ENCODE assay signal across 8 mouse cellular contexts in the genomic region with DNA sequence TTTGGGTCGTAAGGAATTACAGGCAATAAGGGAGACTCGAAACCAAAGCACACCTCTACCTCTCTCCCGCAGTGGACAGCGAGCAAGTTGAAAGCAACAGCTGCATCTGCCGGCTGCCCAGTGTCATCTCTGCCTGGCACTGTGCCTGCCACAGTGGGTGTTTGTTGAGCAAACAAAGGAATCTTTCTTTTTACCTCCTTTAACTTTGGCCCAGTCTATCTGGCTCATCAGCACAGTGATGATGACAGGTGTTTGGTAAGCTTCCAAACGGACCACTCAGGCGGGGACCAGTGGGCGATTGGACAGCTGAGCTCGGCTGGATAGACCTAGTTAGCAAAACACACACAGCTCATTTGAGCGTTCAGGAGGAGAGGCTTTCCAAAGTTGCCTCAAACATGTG.
DNase-seq lines count a peak whose midpoint lies in the region; ATAC-seq and TF ChIP-seq lines count a peak whose summit lies in the region.
"Had no signal": no experiment of that assay in that cellular context is flagged by ENCODE, and none has a peak within 500 bp of the region (broad histone marks: within the 10 kb centered on the region; RNA-seq: fewer than 3 reads in every experiment).

No protein-coding gene starts in this region.

- H3ac ChIP-seq in myocyte (ENCODE audit: control insufficient read depth, insufficient read length): no peak overlapping the region

- 63% methylated on average over 10 of the region's 10 CpGs for WGBS in hindbrain, embryonic 12.5 days
- 75% methylated on average over 10 of the region's 10 CpGs for WGBS in hindbrain, embryonic 11.5 days

- H3K4me1 ChIP-seq in hindbrain, embryonic 12.5 days: peaks cover 5% of the 10 kb centered on the region; the same call in 1 of the 2 replicates
- no peaks in the 10 kb centered on the region for H3K4me1 ChIP-seq in hindbrain, embryonic 11.5 days (replicated peaks; ENCODE audit: control insufficient read depth, insufficient read depth, low read length)
- H3K4me1 ChIP-seq: limb, embryonic 12.5 days had no signal

- no peak overlapping the region for H3K4me3 ChIP-seq in hindbrain, embryonic 12.5 days
- no peak overlapping the region for H3K4me3 ChIP-seq in hindbrain, embryonic 11.5 days (ENCODE audit: low read depth, low read length)
- no peak overlapping the region for H3K4me3 ChIP-seq in myocyte
- H3K4me3 ChIP-seq: limb, embryonic 12.5 days had no signal

- H3K27me3 ChIP-seq in hindbrain, embryonic 12.5 days: no peaks in the 10 kb centered on the region
- no peaks in the 10 kb centered on the region for H3K27me3 ChIP-seq in hindbrain, embryonic 11.5 days (ENCODE audit: control insufficient read depth, insufficient read depth, low read length)
- no peaks in the 10 kb centered on the region for H3K27me3 ChIP-seq in myocyte (ENCODE audit: control insufficient read depth, insufficient read depth, insufficient read length)
- H3K27me3 ChIP-seq: limb, embryonic 12.5 days had no signal

- H3K4me2 ChIP-seq in hindbrain, embryonic 12.5 days (replicated peaks): no peak overlapping the region
- H3K4me2 ChIP-seq in hindbrain, embryonic 11.5 days (replicated peaks; ENCODE audit: low read depth, low read length): no peak overlapping the region
- peak overlapping the region; percentile 51 for H3K4me2 ChIP-seq in myocyte (ENCODE audit: low read depth)
- H3K4me2 ChIP-seq: limb, embryonic 12.5 days had no signal

- no peak for DNase-seq in hindbrain, embryonic 11.5 days (ENCODE audit: low spot score)
- peak; percentile 17 for DNase-seq in cerebellum, adult 9-11 months
- peak; percentile 66 for DNase-seq in gastrocnemius, postnatal 14 days
- no peak for DNase-seq in spleen, postnatal 10 days (ENCODE audit: low spot score in 2 of 2)
- DNase-seq in kidney, postnatal 36 days: no peak

- no peak overlapping the region for H3K27ac ChIP-seq in hindbrain, embryonic 12.5 days
- no peak overlapping the region for H3K27ac ChIP-seq in hindbrain, embryonic 11.5 days (ENCODE audit: low read depth, low read length)
- H3K27ac ChIP-seq: limb, embryonic 12.5 days had no signal

- H3K9ac ChIP-seq in hindbrain, embryonic 12.5 days: no peak overlapping the region
- no peak overlapping the region for H3K9ac ChIP-seq in hindbrain, embryonic 11.5 days (ENCODE audit: low read depth, low read length)
- H3K9ac ChIP-seq: limb, embryonic 12.5 days had no signal

- no peaks in the 10 kb centered on the region for H3K9me3 ChIP-seq in hindbrain, embryonic 12.5 days (replicated peaks)
- H3K9me3 ChIP-seq in hindbrain, embryonic 11.5 days (ENCODE audit: control insufficient read depth, low read length): no peaks in the 10 kb centered on the region
- H3K9me3 ChIP-seq: limb, embryonic 12.5 days had no signal

- ATAC-seq in hindbrain, embryonic 12.5 days (ENCODE audit: low FRiP score): peak; percentile 61
- no peak for ATAC-seq in hindbrain, embryonic 11.5 days (ENCODE audit: low FRiP score)

- TF ChIP-seq POLR2A in myocyte (IDR thresholded peaks at IDR 0.05; ENCODE audit: insufficient read length, low read depth): no peak

- no peaks in the 10 kb centered on the region for H3K36me3 ChIP-seq in hindbrain, embryonic 12.5 days
- no peaks in the 10 kb centered on the region for H3K36me3 ChIP-seq in hindbrain, embryonic 11.5 days (ENCODE audit: control insufficient read depth, insufficient read depth, low read length)
- no peaks in the 10 kb centered on the region for H3K36me3 ChIP-seq in myocyte (ENCODE audit: control insufficient read depth, insufficient read depth)
- H3K36me3 ChIP-seq: limb, embryonic 12.5 days had no signal

- H3K79me2 ChIP-seq in myocyte (ENCODE audit: control insufficient read depth, insufficient read depth): no peaks in the 10 kb centered on the region

- intact Hi-C loops in gastrocnemius, postnatal 14 days (cut with DNase I; ENCODE audit: low total_unique reads): no loop called here

TF ChIP-seq in myocyte, 11 proteins besides CTCF, POLR2A, EP300 and RAD21:
- peak; percentile 36 to 90 (median 59) for TF ChIP-seq MYOG (IDR thresholded peaks at IDR 0.05; ENCODE audit: control insufficient read depth in 1 of 3, insufficient read depth in 1 of 3, insufficient read length in 2 of 3, low read depth in 2 of 3)
- no peak for TF ChIP-seq REST (IDR thresholded peaks at IDR 0.05; ENCODE audit: insufficient read depth, insufficient read length)
- TF ChIP-seq TCF3 (IDR thresholded peaks at IDR 0.05; ENCODE audit: insufficient read length, low read depth): peak; percentile 76
- TF ChIP-seq MYOD1 (IDR thresholded peaks at IDR 0.05; ENCODE audit: control insufficient read depth in 1 of 3, insufficient read length in 2 of 3, low read depth in 2 of 3): peak; percentile 78 to 96 (median 94)
- TF ChIP-seq TCF12 (IDR thresholded peaks at IDR 0.05; ENCODE audit: insufficient read depth, poor library complexity, severe bottlenecking): peak; percentile 79
- no peak for TF ChIP-seq POLR2AphosphoS2 (IDR thresholded peaks at IDR 0.05; ENCODE audit: insufficient read length, low read depth)
- peak; percentile 29 for TF ChIP-seq USF1 (IDR thresholded peaks at IDR 0.05; ENCODE audit: low read depth)

Comparison
In these comparisons a context has a peak if more than half of its experiments do, and no peak if none do; other contexts are left out.
1. DNase-seq: peak in cerebellum, adult 9-11 months (single experiment) and gastrocnemius, postnatal 14 days (single experiment); none in hindbrain, embryonic 11.5 days (single experiment), spleen, postnatal 10 days (0 of 2) and kidney, postnatal 36 days (0 of 2).